Mouse (Mus musculus): ENCODE measurements around the gene Frat1.

- TF ChIP-seq CTCF (IDR thresholded peaks at IDR 0.05; ENCODE audit: extremely low read depth, insufficient read length, insufficient replicate concordance, low read depth, low read length): no peak
- TF ChIP-seq POLR2A (IDR thresholded peaks at IDR 0.05; ENCODE audit: low read depth, low read length): no peak
These were observed 17.2 kb upstream of the Frat1 start for GRCm38 (mm10) chr19:41812525-41812924.
